Mouse (Mus musculus): ENCODE measurements at regions not wholly inside any gene's neighbourhood (a gene's known extent, or its start where the extent isn't known, plus 50 kb on each side); places are given as distances from the start of the nearest gene placed in this dataset. TPM values are rescaled to one million over a fixed set of nuclear protein-coding genes. Genes with fewer than 3 reads are reported as not detected.

GRCm38 (mm10) chr2:16929974-16930373 is 573.9 kb downstream of the Plxdc2 start:
- Histone ChIP-seq H3K4me3 (no peak overlapping the region), H3K27ac (replicated peaks) (no peak overlapping the region), H3K27me3 (ENCODE audit: low read depth, poor library complexity, severe bottlenecking) (no peaks in the 10 kb centered on the region), H3K9me3 (replicated peaks) (no peaks in the 10 kb centered on the region), H3K4me1 (no peaks in the 10 kb centered on the region), H3K36me3 (no peaks in the 10 kb centered on the region)
- DNase-seq (ENCODE audit: low spot score): no peak
- 89% methylated on average over 3 of the region's 3 CpGs for WGBS

DNA sequence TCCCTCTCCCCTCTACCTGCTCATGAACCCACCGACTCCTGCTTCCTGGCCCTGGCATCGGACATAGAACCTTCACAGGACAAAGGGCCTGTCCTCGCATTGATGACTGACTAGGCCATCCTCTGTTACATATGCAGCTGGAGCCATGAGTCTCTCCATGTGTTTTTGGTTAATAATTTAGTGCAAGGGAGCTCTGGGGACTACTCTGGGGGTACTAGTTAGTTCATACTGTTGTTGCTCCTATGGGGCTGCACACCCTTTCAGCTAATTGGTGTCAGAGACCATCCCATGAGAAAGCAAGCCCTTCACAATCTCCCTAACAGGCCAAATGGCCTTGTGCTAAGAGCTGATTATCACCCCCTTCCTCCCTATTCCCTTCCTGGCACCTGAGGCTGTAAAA is 603.3 kb downstream of the Plxdc2 start:
- no peak overlapping the region for H3K4me3 ChIP-seq
- H3K9me3 ChIP-seq (replicated peaks): no peaks in the 10 kb centered on the region
- no peak for DNase-seq (ENCODE audit: low spot score)
- no peak overlapping the region for H3K27ac ChIP-seq (replicated peaks)
- WGBS: 84% methylated on average over 3 of the region's 3 CpGs
- no peaks in the 10 kb centered on the region for H3K4me1 ChIP-seq
- H3K27me3 ChIP-seq (ENCODE audit: low read depth, poor library complexity, severe bottlenecking): no peaks in the 10 kb centered on the region
- no peaks in the 10 kb centered on the region for H3K36me3 ChIP-seq

DNA sequence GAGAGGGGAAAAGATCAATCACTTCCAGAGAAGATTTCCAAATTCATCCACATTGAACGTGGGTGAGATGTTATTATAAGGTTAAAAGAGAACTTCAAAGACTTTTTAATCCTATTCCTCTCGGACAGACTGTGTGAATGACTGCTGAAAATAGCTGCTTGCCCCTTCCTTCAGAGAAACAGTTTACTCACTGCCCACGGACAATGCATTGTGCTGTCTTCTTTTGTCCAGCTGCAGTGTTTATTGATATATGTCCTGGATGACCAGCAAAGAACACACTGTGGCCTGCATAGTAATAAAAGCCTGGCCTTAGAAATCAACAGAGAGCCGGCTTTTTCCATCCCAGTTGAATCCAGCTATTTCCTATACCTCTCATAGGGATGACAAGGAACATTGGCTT is 621.3 kb downstream of the Plxdc2 start:
- no peaks in the 10 kb centered on the region for H3K36me3 ChIP-seq
- no peak overlapping the region for H3K27ac ChIP-seq (replicated peaks)
- 0 out of 2 replicates have a peak, but pooled peaks cover 6% of the 10 kb centered on the region for H3K27me3 ChIP-seq (ENCODE audit: low read depth, poor library complexity, severe bottlenecking)
- no peak overlapping the region for H3K4me3 ChIP-seq
- peaks cover 11% of the 10 kb centered on the region for H3K4me1 ChIP-seq
- peak; percentile 14 for DNase-seq (ENCODE audit: low spot score)
- 5% methylated on average over 4 of the region's 4 CpGs for WGBS
- H3K9me3 ChIP-seq (replicated peaks): 0 out of 2 replicates have a peak, but pooled peaks cover 3% of the 10 kb centered on the region

DNA sequence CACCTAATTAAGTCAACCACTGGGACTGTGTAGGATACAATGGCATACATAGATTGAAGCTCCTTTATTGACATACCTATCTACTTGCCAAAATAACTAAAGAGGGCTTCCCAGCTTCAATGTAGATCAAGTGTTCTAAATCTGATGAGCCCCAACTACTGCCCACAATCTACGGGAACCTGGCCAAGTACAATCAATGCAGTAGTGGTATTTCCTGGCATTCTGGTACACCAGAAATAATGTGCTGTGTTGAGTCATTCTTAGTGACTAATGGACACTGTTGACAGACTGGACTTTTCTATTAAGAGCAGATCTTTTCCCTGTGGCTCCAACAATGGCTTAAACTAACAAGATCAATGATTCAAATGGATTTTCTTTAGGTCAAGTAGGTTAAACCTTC is 626.7 kb downstream of the Plxdc2 start:
- H3K27ac ChIP-seq (replicated peaks): no peak overlapping the region
- DNase-seq (ENCODE audit: low spot score): no peak
- peaks cover 1% of the 10 kb centered on the region; the same call in 1 of the 2 replicates for H3K4me1 ChIP-seq
- WGBS: 74% methylated on average over 1 of the region's 1 CpGs
- H3K36me3 ChIP-seq: no peaks in the 10 kb centered on the region
- no peak overlapping the region for H3K4me3 ChIP-seq
- 0 out of 2 replicates have a peak, but pooled peaks cover 3% of the 10 kb centered on the region for H3K9me3 ChIP-seq (replicated peaks)
- 0 out of 2 replicates have a peak, but pooled peaks cover 6% of the 10 kb centered on the region for H3K27me3 ChIP-seq (ENCODE audit: low read depth, poor library complexity, severe bottlenecking)

DNA sequence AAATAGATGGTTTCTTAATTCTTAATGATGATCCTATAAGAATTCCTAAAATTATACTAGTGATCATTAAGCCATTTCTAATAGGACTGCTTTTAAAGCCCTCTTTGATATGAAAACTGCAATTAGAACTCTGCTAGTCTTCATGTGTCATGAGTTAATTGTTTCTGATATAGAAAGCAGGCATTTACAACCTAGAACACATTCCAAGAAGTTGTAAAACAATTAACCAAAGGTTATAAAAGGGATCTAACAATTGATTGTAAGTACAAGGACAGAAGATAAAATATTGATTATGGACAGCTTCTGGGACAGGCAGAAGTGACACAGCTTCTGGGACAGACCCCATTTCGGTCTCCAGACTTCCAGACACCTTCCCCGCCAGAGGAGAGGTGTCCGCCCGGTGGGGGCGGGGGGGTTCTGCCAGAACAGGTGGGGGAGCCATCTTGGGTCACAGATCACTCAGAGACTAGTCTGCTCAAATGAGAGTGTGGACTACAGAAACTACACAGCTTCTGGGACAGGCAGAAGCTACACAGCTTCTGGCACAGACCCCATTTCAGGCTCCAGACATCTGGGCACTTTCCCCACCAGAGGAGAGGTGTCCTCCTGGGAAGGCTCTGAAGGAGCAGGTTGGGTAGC is 627.6 kb downstream of the Plxdc2 start:
- Histone ChIP-seq H3K36me3 (no peaks in the 10 kb centered on the region), H3K27ac (replicated peaks) (no peak overlapping the region), H3K4me1 (no peaks in the 10 kb centered on the region), H3K4me3 (no peak overlapping the region), H3K27me3 (ENCODE audit: low read depth, poor library complexity, severe bottlenecking) (0 out of 2 replicates have a peak, but pooled peaks cover 6% of the 10 kb centered on the region), H3K9me3 (replicated peaks) (0 out of 2 replicates have a peak, but pooled peaks cover 3% of the 10 kb centered on the region)
- no peak for DNase-seq (ENCODE audit: low spot score)
- WGBS: 97% methylated on average over 5 of the region's 5 CpGs

Small RNAs in the stretch of these regions (microRNA-seq; reads per million reads assigned to microRNA genes)
- not detected for gene Gm24933
